Mouse (Mus musculus) embryonic facial prominence, embryonic 15.5 days (tissue): Measurements from ENCODE around the gene Utp11. TPM values are rescaled to one million over a fixed set of nuclear protein-coding genes. Genes with fewer than 3 reads are reported as not detected.

Experiments used
- ATAC-seq: fragments of 200-750 bp; cut with Nextera tagmentation; 2 replicates; pipeline ENCODE4 v1.8.0; 2017; ENCODE audit warnings: low read depth, moderate TSS enrichment; ENCODE audit not compliant: insufficient number of reproducible peaks, low FRiP score, low TSS enrichment
- H3K27ac ChIP-seq: fragments of 300-500 bp; sonication (generic); replicated peaks from 2 replicates; pipeline ENCODE4 v1.5.1; 2015; ENCODE audit warnings: mild to moderate bottlenecking, inconsistent platforms
- H3K27me3 ChIP-seq: fragments of 300-500 bp; sonication (generic); 2 replicates; pipeline ENCODE4 v1.6.1; 2015; ENCODE audit warnings: inconsistent platforms
- H3K36me3 ChIP-seq: fragments of 300-500 bp; sonication (generic); 2 replicates; pipeline ENCODE4 v1.6.1; 2015; ENCODE audit warnings: mild to moderate bottlenecking, inconsistent platforms
- H3K4me1 ChIP-seq: fragments of 300-500 bp; sonication (generic); 2 replicates; pipeline ENCODE4 v1.6.1; 2015; ENCODE audit warnings: inconsistent platforms
- H3K4me2 ChIP-seq: fragments of 300-500 bp; sonication (generic); replicated peaks from 2 replicates; pipeline ENCODE4 v1.6.1; 2015; ENCODE audit warnings: mild to moderate bottlenecking, inconsistent platforms
- H3K4me3 ChIP-seq: fragments of 300-500 bp; sonication (generic); replicated peaks from 2 replicates; pipeline ENCODE4 v1.5.1; 2015; ENCODE audit warnings: mild to moderate bottlenecking, inconsistent platforms
- H3K9ac ChIP-seq: fragments of 300-500 bp; sonication (generic); 2 replicates; pipeline ENCODE4 v1.6.1; 2015; ENCODE audit warnings: inconsistent platforms
- H3K9me3 ChIP-seq: fragments of 300-500 bp; sonication (generic); replicated peaks from 2 replicates; pipeline ENCODE4 v1.6.1; 2016; ENCODE audit warnings: inconsistent platforms
- WGBS: fragments of 180-500 bp; shearing (Covaris S2); methylation state at CpG from one replicate; pipeline ENCODE4 v1.1.7; 2015; 5-methylcytosine and 5-hydroxymethylcytosine counted together
- polyA plus RNA-seq: library from polyadenylated mRNA; unstranded; fragments of >200 nt; fragmentation: Nextera tagmentation; extraction: Ambion mirVana; gene quantifications from 2 replicates; pipeline ENCODE4 v1.2.1, GENCODE M21; 2015

Utp11 gene
- polyA plus RNA-seq = 68.9 and 71.3 TPM in 2 replicates

DNA sequence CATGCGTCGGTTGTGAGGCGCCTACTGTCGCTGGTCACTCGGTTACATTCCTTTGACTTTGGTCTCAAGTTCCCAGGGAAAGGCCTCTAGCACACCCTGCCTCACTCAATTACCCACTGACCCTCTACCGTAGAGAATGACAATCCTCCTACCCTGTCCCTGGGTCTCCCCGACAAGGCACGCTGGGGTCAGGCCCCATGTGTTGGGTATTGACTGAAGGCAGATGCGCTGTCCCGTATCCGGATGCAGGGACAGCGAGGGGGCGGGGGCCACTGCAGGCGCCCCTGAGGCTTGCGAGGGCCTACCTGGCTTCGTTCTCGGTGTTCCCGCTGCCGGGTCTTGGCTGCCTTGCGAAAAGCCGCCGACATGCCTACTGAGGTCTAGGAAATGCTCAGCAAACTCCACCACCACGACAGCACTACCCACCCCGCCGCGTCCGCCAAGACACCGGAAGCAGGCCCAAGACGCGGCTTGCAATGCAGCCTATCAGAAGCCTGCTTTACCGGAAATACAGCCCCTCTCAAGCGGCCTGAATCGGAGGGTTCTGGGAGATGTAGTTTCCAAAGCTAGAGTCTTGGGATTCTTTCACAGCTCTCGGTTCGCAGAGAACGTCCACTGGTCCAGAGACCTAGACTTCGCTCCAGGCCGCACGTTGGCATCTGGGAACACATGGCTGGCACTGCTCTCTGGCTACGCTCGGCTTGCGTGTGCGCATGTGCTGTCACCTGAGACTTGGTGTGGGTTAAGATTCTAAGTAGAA, at the start of gene Utp11:
Gene Utp11 (minus strand): TSS at position 466 of the 760 bp plus-strand sequence.
- Histone ChIP-seq H3K4me2 (peak within 1 kb of the TSS; percentile 70), H3K36me3 (0 out of 2 replicates have a peak, but pooled peaks cover 2% of the 10 kb centered on the region), H3K9ac (peak within 1 kb of the TSS; percentile 94), H3K4me1 (peaks cover 31% of the 10 kb centered on the region), H3K9me3 (no peaks in the 10 kb centered on the region), H3K27ac (peak within 1 kb of the TSS; percentile 83), H3K4me3 (peak within 1 kb of the TSS; percentile 87), H3K27me3 (no peaks in the 10 kb centered on the region)
- ATAC-seq = peak; percentile 95
- under 1% methylated on average over 43 of the region's 43 CpGs for WGBS

DNA sequence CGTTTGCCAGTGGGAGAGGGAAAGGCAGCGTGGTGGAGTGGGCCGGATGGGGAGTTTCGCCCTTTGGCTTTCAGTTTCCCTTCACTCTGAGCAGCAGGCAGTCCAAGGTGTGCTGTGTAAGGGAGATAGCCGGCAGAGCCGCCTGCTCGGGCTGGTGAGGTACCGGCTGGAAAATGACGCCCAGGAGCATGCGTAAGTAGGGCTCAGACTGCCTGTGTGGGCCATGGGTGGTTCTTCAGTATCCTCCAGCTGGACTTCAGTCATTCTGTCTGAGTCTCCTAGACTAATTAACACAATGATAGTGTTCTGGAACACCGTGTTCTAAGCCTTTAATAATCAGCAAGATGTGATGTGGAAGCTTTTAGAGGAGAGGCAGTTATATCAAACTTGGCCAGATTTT, 49.4 kb upstream of the Utp11 start:
- Histone ChIP-seq H3K27ac (no peak overlapping the region), H3K9ac (no peak overlapping the region)
- WGBS = 88% methylated on average over 11 of the region's 11 CpGs

DNA sequence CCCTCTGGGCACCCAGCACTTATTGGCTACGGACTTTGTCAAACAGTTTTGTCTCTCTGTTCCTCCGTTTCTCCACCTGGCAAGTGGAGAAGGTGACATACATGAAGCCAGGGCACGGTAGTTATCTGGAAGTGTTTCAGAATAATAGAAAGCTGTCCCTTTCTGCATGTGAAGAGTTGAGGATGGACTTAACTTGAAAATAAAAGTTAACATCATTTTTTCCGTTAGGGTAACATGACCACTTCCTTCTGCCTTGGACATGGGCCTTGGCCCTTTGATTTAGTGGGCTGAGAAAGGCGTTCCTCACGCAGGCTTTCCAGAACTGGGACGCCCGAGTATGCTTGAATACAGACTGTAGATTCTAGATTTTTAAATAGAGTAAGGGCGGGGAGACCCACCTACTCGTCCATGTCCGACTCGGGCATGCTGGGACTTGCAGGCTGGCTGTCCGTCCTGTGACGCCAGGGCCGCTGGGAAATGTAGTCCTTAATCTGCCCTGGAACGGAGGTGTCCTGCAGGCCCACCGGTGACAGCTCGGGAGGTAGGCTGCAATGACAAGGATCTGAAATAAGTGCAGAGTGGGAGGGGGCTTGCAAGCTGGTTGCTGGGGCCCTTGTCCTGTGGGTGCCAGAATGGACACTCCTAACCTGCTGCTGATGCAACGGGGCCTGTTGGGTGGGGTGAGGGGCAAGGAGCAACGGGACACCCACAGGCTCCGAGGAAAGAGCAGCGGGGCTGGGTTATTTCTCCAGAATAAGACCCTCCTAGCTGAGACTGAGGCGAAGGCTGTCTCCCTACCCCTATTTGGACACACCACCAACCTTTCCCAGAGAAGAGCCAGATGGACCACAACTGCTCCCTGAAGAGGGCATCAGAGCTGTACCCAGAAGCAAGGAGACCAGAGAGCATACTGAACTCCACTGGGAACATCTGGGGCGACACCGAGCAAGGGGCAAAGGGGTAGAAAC, 48.3 kb upstream of the Utp11 start, which contains the start of gene Inpp5b:
Gene Inpp5b (plus strand): TSS at position 475 of the 968 bp plus-strand sequence.
- WGBS = 14% methylated on average over 25 of the region's 25 CpGs
- Histone ChIP-seq H3K9ac (peak within 1 kb of the TSS; percentile 68), H3K9me3 (no peaks in the 10 kb centered on the region), H3K4me1 (peaks cover 14% of the 10 kb centered on the region), H3K27ac (no peak within 1 kb of the TSS; the same call in 1 of the 2 replicates), H3K4me2 (peak within 1 kb of the TSS; percentile 62), H3K27me3 (no peaks in the 10 kb centered on the region), H3K36me3 (peaks cover 11% of the 10 kb centered on the region; the same call in 1 of the 2 replicates), H3K4me3 (peak within 1 kb of the TSS; percentile 62)
- peak; percentile 81 for ATAC-seq

More for the DNA sequence above, 49.4 kb upstream of the Utp11 start:
- Histone ChIP-seq H3K4me1 (peaks cover 14% of the 10 kb centered on the region), H3K4me3 (no peak overlapping the region), H3K36me3 (peaks cover 14% of the 10 kb centered on the region), H3K4me2 (peak overlapping the region; percentile 62; the same call in 1 of the 2 replicates), H3K9me3 (no peaks in the 10 kb centered on the region), H3K27me3 (no peaks in the 10 kb centered on the region)
- ATAC-seq = no peak

DNA sequence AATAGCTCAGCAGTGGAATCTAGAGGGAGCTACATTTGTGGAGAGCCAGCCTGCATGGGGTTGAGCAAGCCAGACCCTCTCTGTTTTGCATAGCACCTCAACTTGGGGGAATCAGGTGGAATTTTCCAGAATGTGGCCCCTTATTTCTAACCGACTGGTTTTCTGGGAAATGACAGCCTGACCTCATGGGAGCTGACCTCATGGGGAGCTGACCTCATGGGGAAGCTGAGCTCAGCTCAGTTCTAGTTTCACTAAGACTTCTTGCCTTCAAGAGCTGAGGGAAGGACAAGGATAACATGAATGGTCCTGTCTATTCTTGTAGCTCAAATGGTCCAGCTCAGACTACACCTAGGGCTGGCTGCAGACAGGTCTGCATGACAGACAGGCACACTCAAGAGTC, 45.4 kb upstream of the Utp11 start:
- H3K27ac ChIP-seq = no peak overlapping the region
- 68% methylated on average over 1 of the region's 1 CpGs for WGBS
- ATAC-seq = no peak
- H3K9me3 ChIP-seq = no peaks in the 10 kb centered on the region
- peaks cover 14% of the 10 kb centered on the region for H3K4me1 ChIP-seq
- no peaks in the 10 kb centered on the region for H3K27me3 ChIP-seq
- no peaks in the 10 kb centered on the region for H3K36me3 ChIP-seq
- H3K4me3 ChIP-seq = no peak overlapping the region
- no peak overlapping the region for H3K4me2 ChIP-seq
- H3K9ac ChIP-seq = no peak overlapping the region

DNA sequence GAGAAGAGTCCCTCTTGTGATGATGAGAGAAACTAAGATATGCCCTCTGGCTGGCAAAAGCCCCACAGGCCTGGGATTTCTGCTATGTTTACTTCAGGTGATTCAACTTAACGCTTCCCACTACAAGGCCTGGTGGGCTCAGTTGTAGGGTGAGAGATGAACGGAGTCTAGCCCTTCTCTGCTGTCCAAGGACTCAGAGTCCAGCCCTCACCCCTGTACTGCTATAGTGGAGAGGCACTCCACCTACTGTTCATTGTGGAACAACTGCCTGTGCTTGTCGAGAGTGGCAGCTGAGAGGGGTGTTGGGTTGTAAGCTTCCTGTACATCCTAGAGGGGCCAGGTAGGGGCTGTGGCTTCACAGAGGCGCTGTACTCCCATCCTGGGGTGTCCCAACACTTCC, 44.6 kb upstream of the Utp11 start:
- Histone ChIP-seq H3K9me3 (no peaks in the 10 kb centered on the region), H3K4me1 (peaks cover 13% of the 10 kb centered on the region), H3K36me3 (peaks cover 8% of the 10 kb centered on the region), H3K27ac (no peak overlapping the region), H3K27me3 (no peaks in the 10 kb centered on the region), H3K4me2 (no peak overlapping the region), H3K9ac (no peak overlapping the region), H3K4me3 (no peak overlapping the region)
- no peak for ATAC-seq
- WGBS = 62% methylated on average over 4 of the region's 4 CpGs

DNA sequence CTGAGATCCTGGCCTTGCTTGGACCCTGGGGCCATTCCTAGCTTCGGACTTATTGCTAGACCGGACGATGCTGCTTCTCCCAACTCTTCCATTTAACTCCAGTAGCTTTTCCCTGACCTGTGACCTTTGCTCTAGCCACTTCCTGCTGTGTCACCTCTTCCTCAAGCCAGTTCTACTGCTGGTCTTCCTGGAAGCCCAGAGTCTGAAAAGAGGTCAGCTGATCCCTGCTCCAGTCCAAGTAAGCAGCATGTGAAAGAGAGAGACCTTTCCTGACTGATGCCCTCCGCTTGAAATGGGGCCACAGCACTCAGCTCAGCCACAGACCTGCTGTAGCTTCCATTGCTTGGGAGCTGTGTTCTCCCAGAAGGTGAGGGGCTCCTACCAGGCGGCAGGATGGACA, 44.1 kb upstream of the Utp11 start:
- Histone ChIP-seq H3K36me3 (peaks cover 13% of the 10 kb centered on the region), H3K9ac (no peak overlapping the region), H3K9me3 (no peaks in the 10 kb centered on the region), H3K4me3 (no peak overlapping the region), H3K27me3 (no peaks in the 10 kb centered on the region), H3K4me2 (no peak overlapping the region), H3K27ac (no peak overlapping the region), H3K4me1 (peaks cover 8% of the 10 kb centered on the region)
- ATAC-seq = no peak
- 65% methylated on average over 5 of the region's 5 CpGs for WGBS

DNA sequence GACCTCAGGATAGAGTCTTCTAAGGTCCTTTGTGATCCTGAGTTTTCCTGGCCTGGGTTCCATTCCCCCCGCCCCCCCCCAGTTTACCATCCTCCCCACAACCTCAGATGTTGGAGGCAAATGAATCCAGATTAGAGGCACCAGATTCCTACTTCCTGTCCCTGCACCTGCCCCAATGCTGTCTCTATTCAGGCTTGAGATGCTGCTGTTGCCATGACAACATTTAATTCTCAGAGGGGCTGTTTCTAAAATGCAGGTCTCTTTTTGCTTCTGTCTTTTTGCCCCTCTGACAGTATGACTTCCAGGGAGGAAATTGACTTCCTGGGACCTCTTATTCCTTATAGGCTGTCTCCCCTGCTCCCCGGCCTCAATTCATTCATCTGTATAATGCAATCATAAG, 43.6 kb upstream of the Utp11 start:
- no peak overlapping the region for H3K27ac ChIP-seq
- ATAC-seq = no peak
- H3K9ac ChIP-seq = no peak overlapping the region
- H3K4me2 ChIP-seq = no peak overlapping the region
- 68% methylated on average over 2 of the region's 2 CpGs for WGBS
- H3K9me3 ChIP-seq = no peaks in the 10 kb centered on the region
- H3K4me3 ChIP-seq = no peak overlapping the region
- H3K27me3 ChIP-seq = no peaks in the 10 kb centered on the region
- peaks cover 18% of the 10 kb centered on the region for H3K36me3 ChIP-seq
- H3K4me1 ChIP-seq = peaks cover 5% of the 10 kb centered on the region; the same call in 1 of the 2 replicates

DNA sequence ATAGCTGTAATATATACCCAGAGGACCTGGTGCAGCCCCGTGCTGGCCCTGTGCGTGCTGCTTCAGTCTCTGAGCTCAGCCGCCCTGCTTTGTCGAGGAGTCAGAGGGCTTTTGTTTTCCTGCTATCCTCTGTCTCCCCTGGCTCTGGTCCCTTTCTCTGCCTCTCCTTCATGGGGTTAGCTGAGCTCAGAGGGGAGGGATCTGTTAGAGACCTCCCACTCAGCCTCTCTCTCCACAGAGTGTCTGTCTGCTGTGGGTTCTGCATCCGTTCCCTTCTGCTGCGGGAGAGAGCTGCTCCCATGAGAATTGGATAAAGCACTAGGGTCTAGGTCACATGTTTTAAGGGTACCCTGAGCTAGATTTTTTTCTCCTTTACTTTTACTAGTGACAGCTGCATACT, 32.7 kb upstream of the Utp11 start:
- no peaks in the 10 kb centered on the region for H3K4me1 ChIP-seq
- no peak overlapping the region for H3K4me3 ChIP-seq
- ATAC-seq = no peak
- H3K27ac ChIP-seq = no peak overlapping the region
- no peaks in the 10 kb centered on the region for H3K27me3 ChIP-seq
- no peak overlapping the region for H3K4me2 ChIP-seq
- H3K9ac ChIP-seq = no peak overlapping the region
- WGBS = 86% methylated on average over 6 of the region's 6 CpGs
- peaks cover 95% of the 10 kb centered on the region for H3K36me3 ChIP-seq
- no peaks in the 10 kb centered on the region for H3K9me3 ChIP-seq

DNA sequence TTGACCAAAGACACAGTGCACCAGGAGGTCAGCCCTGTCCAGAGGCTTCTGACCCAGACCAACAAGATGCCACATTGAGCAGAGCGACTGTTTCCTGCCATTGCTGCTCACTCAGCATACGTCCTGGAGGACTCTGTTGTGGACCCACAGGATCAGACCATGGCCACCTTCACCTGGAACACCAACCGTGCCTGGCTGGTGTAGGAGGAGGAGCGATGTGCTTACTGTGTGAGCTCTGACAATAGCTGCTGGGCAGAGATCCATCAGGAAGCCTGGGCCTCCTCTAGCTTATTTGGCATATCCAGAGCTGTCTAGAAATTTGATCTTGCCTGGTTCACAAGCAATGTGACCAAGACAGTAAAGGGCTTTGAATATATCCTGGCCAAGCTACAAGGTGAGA, 25.7 kb upstream of the Utp11 start:
- 98% methylated on average over 4 of the region's 4 CpGs for WGBS
- no peaks in the 10 kb centered on the region for H3K9me3 ChIP-seq
- H3K27ac ChIP-seq = no peak overlapping the region
- peaks cover 73% of the 10 kb centered on the region for H3K36me3 ChIP-seq
- no peaks in the 10 kb centered on the region for H3K27me3 ChIP-seq
- peaks cover 17% of the 10 kb centered on the region for H3K4me1 ChIP-seq
- H3K9ac ChIP-seq = no peak overlapping the region
- no peak for ATAC-seq
- no peak overlapping the region for H3K4me3 ChIP-seq
- no peak overlapping the region for H3K4me2 ChIP-seq

DNA sequence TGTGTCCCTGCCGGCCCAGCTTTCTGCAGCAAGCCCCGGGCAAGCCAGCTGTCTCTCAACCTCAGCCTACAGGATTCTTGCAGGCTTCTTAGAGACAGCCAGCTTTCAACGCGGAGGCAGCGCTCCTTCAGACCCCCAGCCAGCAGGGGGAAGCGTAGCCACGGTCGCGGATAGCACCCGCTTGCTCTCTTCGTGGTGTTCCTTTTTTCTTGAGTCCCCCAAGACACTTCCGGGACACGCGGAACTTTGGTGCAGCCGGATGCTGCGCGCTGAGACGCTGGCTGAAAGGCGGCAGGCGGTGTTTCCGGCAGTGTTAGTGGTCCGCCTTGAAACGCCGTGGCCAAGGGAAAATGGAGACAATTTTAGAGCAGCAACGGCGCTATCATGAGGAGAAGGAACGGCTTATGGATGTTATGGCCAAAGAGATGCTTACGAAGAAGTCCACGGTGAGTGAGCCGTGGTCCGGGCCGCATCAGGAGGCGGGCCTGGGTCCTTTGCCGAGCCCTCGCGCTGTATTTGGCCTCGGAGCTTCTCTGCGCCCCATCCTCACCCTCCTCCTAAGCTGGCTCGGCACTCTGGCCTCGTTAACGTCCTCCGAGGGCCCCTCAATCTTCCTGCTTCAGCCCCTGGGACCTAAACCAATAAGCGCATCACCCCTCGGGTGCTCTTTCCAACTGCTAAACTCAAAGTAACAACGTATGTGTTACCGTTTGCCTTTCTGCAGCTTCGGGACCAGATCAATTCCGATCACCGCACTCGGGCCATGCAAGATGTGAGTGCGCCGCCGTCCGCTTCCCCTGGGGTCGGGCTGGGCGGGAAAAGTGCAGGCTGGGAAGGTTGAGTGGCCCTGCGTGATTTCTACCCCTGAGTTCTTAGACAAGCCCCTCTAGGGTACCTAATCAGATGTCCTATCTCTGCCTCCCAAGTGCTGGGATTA, 21.4 kb upstream of the Utp11 start, which contains the start of gene Sf3a3:
Gene Sf3a3 (plus strand): TSS at position 232 of the 937 bp plus-strand sequence.
- WGBS = under 1% methylated on average over 57 of the region's 57 CpGs
- Histone ChIP-seq H3K9ac (peak within 1 kb of the TSS; percentile 80), H3K9me3 (no peaks in the 10 kb centered on the region), H3K27me3 (no peaks in the 10 kb centered on the region), H3K4me3 (peak within 1 kb of the TSS; percentile 70), H3K36me3 (peaks cover 34% of the 10 kb centered on the region), H3K4me2 (peak within 1 kb of the TSS; percentile 76), H3K4me1 (peaks cover 28% of the 10 kb centered on the region), H3K27ac (peak within 1 kb of the TSS; percentile 70)
- peak; percentile 90 for ATAC-seq
